Mouse (Mus musculus): ENCODE measurements around the gene Nusap1. TPM values are rescaled to one million over a fixed set of nuclear protein-coding genes. Genes with fewer than 3 reads are reported as not detected.

Gene Nusap1
- polyA plus RNA-seq, 1 experiment from 2014 or later, result 94.3 TPM

DNA sequence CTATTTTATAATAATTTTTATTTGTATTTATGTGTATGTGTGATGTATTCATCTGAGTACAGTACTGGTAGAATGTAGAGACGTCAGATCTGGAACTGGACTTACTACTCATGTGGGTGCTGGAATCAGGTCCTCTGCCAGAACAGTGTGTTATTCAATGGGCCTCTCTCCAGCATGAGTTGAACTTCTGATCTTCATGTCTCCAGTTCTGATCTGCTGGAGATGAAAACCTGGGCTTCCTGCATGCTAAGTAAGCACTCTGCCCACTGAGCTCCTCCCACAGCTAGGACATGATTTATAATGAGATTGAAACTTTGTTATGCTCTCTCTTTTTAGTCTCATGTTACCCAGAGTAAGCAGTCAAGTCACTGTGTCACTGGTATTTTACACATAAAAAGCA is 78.0 kb downstream of the Nusap1 start:
- Histone ChIP-seq H3K27ac (replicated peaks; ENCODE audit: low read depth, low read length) (no peak overlapping the region), H3K4me2 (ENCODE audit: low read depth, severe bottlenecking) (no peak overlapping the region), H3K4me1 (ENCODE audit: control insufficient read depth, insufficient read depth, low read length) (no peaks in the 10 kb centered on the region), H3K4me3 (ENCODE audit: low read depth, low read length) (no peak overlapping the region), H3K9ac (ENCODE audit: low read length) (no peak overlapping the region), H3K9me3 (ENCODE audit: control insufficient read depth, low read length) (no peaks in the 10 kb centered on the region), H3K36me3 (ENCODE audit: control insufficient read depth, insufficient read depth, low read length) (0 out of 2 replicates have a peak, but pooled peaks cover 5% of the 10 kb centered on the region), H3K27me3 (ENCODE audit: control insufficient read depth, insufficient read depth, low read length) (no peaks in the 10 kb centered on the region)
- ATAC-seq (ENCODE audit: insufficient number of reproducible peaks, low FRiP score, low TSS enrichment, low read depth) (no peak), DNase-seq (ENCODE audit: low spot score) (no peak)
- 80% methylated on average over 1 of the region's 1 CpGs for WGBS

GRCm38 (mm10) chr2:119698472-119698871 is 80.4 kb downstream of the Nusap1 start:
- H3K9ac ChIP-seq (ENCODE audit: low read length), result no peak overlapping the region
- DNase-seq (ENCODE audit: low spot score) (no peak), ATAC-seq (ENCODE audit: insufficient number of reproducible peaks, low FRiP score, low TSS enrichment, low read depth) (no peak)
- H3K4me1 ChIP-seq (ENCODE audit: control insufficient read depth, insufficient read depth, low read length), result no peaks in the 10 kb centered on the region
- no peak overlapping the region for H3K4me2 ChIP-seq (ENCODE audit: low read depth, severe bottlenecking)
- WGBS, result 88% methylated on average over 2 of the region's 2 CpGs
- H3K4me3 ChIP-seq (ENCODE audit: low read depth, low read length), result no peak overlapping the region
- no peaks in the 10 kb centered on the region for H3K27me3 ChIP-seq (ENCODE audit: control insufficient read depth, insufficient read depth, low read length)
- no peaks in the 10 kb centered on the region for H3K9me3 ChIP-seq (ENCODE audit: control insufficient read depth, low read length)
- 0 out of 2 replicates have a peak, but pooled peaks cover 3% of the 10 kb centered on the region for H3K36me3 ChIP-seq (ENCODE audit: control insufficient read depth, insufficient read depth, low read length)
- no peak overlapping the region for H3K27ac ChIP-seq (replicated peaks; ENCODE audit: low read depth, low read length)

DNA sequence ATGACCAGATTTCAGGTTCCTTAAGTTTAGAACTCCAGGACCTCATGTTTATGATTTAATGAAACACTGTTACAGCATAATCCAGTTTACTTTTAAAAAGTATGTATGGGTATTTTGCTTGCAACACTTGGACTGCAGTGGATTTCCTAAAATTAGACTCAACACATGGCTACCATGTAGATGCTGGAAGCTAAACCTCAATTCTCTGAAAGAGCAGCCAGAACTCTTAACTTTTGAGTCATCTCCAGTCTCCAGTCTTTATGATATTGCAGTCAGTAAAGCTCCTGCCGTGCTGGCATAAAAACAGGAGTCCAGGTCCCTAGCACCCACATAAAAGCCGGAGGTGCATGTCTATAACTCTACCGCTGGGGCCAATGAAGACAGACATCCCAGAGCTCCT is 81.9 kb downstream of the Nusap1 start:
- 94% methylated on average over 3 of the region's 3 CpGs for WGBS
- H3K36me3 ChIP-seq (ENCODE audit: control insufficient read depth, insufficient read depth, low read length), result 0 out of 2 replicates have a peak, but pooled peaks cover 3% of the 10 kb centered on the region
- no peak overlapping the region for H3K4me3 ChIP-seq (ENCODE audit: low read depth, low read length)
- no peak overlapping the region for H3K4me2 ChIP-seq (ENCODE audit: low read depth, severe bottlenecking)
- H3K27me3 ChIP-seq (ENCODE audit: control insufficient read depth, insufficient read depth, low read length), result no peaks in the 10 kb centered on the region
- ATAC-seq (ENCODE audit: insufficient number of reproducible peaks, low FRiP score, low TSS enrichment, low read depth) (no peak), DNase-seq (ENCODE audit: low spot score) (no peak)
- H3K27ac ChIP-seq (replicated peaks; ENCODE audit: low read depth, low read length), result no peak overlapping the region
- H3K9ac ChIP-seq (ENCODE audit: low read length), result no peak overlapping the region
- H3K9me3 ChIP-seq (ENCODE audit: control insufficient read depth, low read length), result no peaks in the 10 kb centered on the region
- no peaks in the 10 kb centered on the region for H3K4me1 ChIP-seq (ENCODE audit: control insufficient read depth, insufficient read depth, low read length)

Other genes starting within 250 kb of the Nusap1 start
- gene Ino80, start 140.6 kb upstream of the Nusap1 start, polyA plus RNA-seq (2014; fragmentation: Nextera tagmentation; extraction: Ambion mirVana), result 5.2 TPM in 2 replicates
- 0.29 and 0.43 TPM in 2 replicates for gene Exd1, start 70.7 kb upstream of the Nusap1 start, polyA plus RNA-seq (2014; fragmentation: Nextera tagmentation; extraction: Ambion mirVana)
- gene Chp1, start 70.6 kb upstream of the Nusap1 start, polyA plus RNA-seq (2014; fragmentation: Nextera tagmentation; extraction: Ambion mirVana), result 60.7 and 65.5 TPM in 2 replicates
- 33.0 and 35.6 TPM in 2 replicates for gene Oip5, start 171 bp downstream of the Nusap1 start, polyA plus RNA-seq (2014; fragmentation: Nextera tagmentation; extraction: Ambion mirVana)
- gene Ndufaf1, start 44.5 kb downstream of the Nusap1 start, polyA plus RNA-seq (2014; fragmentation: Nextera tagmentation; extraction: Ambion mirVana), result 43.4 and 51.7 TPM in 2 replicates
- gene Rtf1, start 56.8 kb downstream of the Nusap1 start, polyA plus RNA-seq (2014; fragmentation: Nextera tagmentation; extraction: Ambion mirVana), result 46.1 and 48.0 TPM in 2 replicates
- 0.64 and 0.81 TPM in 2 replicates for gene Itpka, start 124.0 kb downstream of the Nusap1 start, polyA plus RNA-seq (2014; fragmentation: Nextera tagmentation; extraction: Ambion mirVana)
- gene Ltk, start 142.1 kb downstream of the Nusap1 start, polyA plus RNA-seq (2014; fragmentation: Nextera tagmentation; extraction: Ambion mirVana), result not detected in 2 replicates
- gene Rpap1, start 169.2 kb downstream of the Nusap1 start, polyA plus RNA-seq (2014; fragmentation: Nextera tagmentation; extraction: Ambion mirVana), result 26.3 and 30.7 TPM in 2 replicates
- gene Tyro3, start 179.4 kb downstream of the Nusap1 start, polyA plus RNA-seq (2014; fragmentation: Nextera tagmentation; extraction: Ambion mirVana), result 27.0 and 30.1 TPM in 2 replicates